Mouse (Mus musculus) ES-Bruce4 (cell line): Measurements from ENCODE around the gene Rasgrp1.

Experiments
- CTCF ChIP-seq: IDR thresholded peaks from one replicate; pipeline ENCODE4 v1.8.1; 2011; ENCODE audit warnings: low read depth, low read length
- POLR2A ChIP-seq: IDR thresholded peaks from one replicate; pipeline ENCODE4 v1.8.1; 2011; ENCODE audit warnings: low read length; ENCODE audit not compliant: insufficient read depth

DNA sequence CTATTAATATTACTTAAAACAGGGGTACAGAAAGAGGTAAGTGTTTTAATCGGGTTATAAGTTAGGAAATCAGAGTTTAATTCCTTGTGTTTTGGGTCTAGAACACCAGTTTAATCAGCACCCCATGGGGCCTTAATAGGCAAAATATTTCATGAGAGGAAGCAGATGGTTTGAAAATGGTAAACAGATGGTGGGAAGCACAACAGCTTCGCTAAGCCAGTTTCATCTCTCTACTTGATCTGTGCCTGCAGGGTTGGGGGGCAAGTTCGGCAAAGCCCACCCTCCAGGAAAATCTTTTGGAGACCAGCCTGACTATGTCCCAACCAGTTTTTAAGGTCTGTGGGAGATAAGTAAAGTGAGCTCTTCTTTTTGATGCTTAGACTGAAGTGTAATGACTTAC, 23.7 kb upstream of the Rasgrp1 start:
- TF ChIP-seq POLR2A (no peak), CTCF (no peak)
